Mouse (Mus musculus) adrenal gland, postnatal 25 days (tissue): ENCODE measurements around the gene Fmod. TPM values are rescaled to one million over a fixed set of nuclear protein-coding genes. Genes with fewer than 3 reads are reported as not detected.

ENCODE experiments used
- DNase-seq: peaks from one replicate; pipeline ENCODE4 v3.0.0; 2021; ENCODE audit warnings: mixed read lengths
- total RNA-seq: library from RNA; stranded (reverse); gene quantifications from 2 replicates; pipeline ENCODE4 v1.2.3, GENCODE M21; 2021

Gene Fmod
- total RNA-seq, 1 experiment from 2014 or later, result 4.7 TPM

DNA sequence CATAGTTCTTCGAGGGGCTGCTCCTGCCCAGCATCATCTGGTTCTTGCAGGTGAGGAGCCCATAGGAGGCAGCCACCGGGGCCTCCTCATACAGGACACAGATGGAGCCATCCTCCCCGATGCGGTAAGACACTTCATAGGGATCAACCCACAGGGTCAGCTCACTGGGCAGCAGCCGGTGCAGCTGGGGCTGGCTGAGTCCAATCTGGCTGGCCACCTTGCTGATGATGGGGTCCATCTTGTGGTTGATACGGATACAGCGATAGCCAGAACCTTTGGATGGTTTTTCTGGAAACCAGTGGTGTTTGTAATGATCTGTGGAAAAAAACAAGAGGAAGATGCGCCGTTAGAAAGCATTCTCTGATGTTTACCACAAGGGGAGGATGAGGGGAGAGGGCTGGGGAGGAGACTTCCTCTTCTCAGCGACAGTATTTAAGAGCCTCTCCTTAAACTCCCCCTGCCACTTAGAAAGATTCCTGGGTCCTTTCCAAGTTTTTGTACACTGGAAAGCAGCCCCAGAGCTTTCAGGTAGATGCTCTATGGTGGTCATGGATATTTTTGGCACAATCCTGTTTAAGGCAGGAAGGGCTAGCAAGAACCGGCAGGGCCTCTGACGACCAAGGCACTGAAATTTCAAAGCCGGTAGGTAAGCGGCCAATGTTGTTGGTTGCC lies 40.5 kb downstream of the Fmod start:
- no peak for DNase-seq

DNA sequence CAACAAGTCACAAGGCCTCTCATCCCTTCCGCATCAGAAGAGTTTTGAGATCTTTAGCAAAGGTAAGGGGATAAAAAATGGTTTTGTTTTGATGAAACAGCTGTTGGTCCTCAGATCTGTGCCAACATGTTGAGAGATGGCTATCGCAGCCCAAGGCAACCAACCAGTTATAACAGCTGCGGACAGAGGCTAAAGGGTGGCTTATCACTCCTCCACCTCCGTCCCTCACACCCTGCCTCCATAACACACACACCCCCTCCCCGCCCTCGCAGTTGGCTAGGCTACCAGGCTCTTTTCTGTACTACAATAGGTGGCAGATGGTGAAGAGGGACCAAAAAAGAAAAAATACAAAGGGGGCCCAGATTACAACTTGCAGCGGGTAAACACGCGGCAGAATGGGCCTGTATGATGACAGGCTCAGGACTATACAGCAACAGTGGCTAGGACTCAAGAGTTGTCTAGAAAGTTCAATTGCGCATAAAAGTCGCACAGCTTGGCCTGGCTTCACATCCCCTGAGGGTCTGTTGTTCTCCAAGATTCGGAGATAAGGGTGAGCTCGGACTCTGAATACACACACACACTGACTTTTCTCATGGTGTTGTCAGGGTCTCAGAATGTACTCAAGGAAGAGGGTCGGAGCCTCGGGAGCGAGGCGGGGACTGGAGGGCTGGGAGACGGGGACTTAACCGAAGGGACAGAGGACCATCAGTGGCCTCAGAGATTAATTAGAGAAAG lies 41.2 kb downstream of the Fmod start:
- DNase-seq, result no peak

DNA sequence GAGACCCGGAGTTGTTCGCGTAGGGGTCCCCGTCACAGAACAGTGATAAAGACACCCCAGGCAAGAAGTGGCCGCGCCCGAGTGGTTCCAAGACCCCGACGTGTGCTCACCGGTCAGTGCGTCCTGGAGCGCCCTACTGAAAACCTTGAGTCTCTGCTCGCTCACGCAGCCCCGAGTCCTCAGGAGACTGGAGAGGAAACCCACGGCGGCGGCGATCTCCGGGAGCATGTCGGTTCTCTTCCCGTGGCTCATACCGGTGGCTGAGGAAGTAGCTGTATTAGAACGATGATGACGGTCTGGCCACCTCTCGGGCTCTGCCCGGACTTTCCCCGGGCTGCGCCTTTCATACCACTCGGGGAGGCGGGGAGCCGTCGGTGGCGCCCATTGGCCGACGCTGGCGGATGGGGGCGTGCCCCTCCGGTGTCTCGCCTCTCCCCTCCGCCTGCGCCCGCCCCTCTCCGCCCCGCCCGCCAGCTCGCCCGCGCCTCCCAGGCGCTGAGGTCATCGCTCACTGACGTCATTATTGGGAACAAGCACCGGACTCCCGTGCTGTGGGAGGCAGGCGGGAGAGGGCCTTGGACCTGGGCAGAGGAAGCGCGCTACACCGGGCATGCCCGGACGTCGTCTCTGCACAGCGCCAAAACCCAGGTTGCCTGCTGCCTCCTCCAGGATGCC lies 41.9 kb downstream of the Fmod start, which contains the start of gene Btg2:
Btg2 (minus strand) TSS at position 319 of the 675 bp plus-strand sequence.
- DNase-seq, result peak; percentile 99

DNA sequence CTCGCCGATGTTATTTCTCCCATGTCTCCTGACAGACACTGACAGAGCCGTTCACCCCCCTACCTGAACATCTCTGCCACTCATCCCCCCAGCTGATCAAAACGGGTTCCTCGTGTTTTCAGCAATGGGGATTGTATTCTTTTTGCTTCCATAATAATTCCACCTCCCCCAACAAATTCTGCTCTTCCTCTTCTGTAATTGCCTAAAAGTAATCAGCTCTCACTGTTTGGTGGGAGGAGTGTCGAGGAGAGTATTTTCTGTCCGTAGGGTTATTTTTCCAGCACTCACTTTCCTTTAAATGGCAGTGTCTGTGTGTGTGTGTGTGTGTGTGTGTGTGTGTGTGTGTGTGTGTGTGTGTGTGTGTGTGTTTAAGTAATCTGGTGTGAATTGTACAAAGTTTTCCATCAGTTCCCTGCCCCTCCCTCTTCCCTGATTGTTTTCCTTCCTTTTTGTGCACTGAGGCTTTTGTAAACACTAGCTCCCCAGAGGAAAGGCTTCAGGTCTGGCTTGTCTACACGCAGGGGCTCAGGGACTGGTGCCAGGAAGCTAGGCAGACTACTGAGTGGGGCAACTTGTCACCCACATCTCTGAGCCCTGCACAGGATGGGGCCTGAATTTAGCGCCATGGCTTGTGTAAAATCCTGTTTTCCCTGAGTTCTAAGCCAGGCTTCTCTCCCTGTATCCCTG lies 42.6 kb downstream of the Fmod start:
- DNase-seq, result peak; percentile 49

DNA sequence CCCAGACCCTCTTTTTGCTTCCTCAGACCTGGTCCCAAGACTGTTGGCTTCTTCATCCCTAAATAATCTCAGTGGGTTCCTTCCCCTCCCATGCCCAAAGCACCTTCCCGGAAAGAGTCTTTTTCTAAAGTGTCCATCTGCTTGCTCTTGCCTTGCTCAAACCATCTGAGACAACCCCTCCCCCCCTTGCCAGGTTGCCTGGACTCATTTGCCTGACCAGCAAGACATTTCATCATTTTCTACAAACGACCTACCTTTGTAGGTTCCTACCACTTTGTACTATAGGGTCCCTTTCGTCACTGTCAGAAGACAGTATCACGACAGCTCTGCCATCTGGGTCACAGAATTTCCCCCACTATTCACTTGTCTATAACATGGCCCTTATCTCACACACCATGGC lies 43.4 kb downstream of the Fmod start:
- DNase-seq, result no peak

DNA sequence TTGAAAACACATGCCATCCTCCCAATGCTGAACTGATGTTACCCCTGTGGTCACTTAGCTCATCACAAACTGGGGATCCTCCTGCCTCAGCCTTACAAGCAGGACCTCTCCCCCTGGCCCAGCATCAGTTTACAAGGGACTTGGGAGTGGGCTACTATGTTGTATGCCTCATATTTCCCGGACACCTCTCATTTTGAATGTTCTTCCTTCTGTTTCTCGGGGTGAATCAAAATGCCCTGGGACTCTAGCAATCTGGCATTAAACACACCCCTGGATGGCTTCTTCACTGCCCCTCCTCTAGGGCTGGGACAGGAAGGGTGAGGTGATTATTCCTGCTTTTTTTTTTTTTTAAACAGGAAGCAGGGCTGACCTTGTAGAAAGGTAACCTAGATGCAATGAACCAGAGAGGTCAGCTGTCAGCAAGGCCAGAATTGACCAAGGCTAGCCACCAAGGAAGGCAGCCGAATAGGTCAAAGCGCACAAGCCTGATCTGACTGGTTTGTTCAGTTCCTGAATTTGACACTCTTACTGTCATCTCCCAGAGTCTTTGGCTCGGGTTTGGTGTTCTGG lies 43.9 kb downstream of the Fmod start:
- DNase-seq, result no peak

DNA sequence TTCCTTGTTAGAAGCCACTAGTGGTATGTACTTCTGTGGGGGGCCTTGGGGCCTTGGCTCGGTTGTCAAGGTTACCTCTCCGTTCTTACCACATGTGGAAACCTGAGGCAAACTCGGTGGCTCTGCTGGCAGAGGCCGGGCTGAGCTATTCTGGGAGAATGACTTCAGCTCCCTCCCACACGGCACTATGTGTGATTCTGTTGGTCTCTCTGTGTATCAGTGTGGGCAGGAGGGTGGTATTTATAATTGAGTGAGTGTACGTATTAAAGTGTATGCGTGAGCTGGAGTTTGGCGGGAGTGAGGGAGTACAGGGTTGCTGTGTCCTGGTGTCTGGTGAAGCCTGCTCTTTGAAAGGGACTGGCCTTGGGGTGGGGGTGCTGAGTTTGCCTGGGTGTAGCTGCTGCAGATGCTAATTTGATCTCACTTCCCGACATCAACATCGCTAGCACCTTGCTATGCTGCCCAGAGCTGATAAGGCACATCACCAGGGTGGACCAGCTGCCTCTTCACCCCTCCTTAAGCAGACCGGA lies 46.0 kb downstream of the Fmod start:
- peak; percentile 65 for DNase-seq

DNA sequence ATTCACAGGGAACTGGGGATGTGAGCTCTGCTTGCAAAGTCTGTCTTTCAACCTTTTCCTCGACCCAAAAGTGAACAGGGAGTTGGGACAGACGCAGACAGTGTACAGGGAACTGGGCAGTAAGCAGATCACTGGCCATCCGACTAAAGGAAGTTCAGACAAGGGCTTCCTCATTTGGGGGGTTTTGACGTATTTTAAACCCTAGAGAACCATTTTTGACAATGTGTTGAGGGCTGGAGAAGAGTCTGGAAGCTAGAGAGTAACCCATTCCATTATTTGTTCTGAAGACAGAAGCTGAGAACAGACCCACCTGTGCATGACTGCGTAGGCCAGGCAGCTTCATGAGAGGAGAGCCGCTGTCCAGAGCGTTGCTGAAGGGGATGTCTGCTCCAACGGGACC lies 46.6 kb downstream of the Fmod start:
- no peak for DNase-seq

DNA sequence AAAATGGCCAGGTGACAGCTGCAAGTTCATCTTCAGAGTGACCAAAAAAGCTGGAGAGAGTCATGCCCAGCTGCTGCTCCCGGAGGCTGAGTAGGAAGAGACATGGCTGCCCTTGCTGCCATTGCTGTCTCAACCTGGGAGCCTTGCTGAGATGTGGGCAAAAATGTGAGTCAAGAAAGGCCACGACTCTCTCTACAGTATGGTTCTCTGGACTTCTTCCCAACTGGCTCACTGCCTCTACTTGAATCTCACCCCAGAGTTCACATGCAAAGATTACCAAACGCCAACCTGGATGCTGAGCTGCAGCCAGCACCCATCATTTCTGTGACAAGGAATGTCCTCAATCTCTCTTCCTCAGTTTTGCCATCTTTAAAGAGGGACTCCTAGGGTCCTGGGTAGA lies 47.1 kb downstream of the Fmod start:
- no peak for DNase-seq

DNA sequence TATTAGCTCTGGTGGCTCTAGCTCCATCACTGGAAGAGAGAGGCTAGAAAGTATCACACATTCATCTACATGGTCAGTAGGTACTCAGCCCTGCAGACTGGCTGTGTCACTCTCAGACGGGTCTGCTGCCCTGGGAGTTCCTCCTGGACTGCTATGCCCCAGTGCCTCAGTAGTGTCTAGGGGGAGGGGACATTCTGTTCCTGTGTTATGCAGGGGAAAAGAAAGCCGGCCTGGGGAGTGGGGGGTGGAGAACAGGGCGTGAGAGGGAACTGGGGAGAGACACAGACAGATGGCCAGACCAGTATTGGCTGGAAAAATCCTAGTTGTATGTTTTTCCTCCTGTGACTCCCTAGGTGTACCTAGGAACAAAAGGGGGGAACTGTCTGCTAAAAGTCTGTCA lies 49.0 kb downstream of the Fmod start:
- no peak for DNase-seq

DNA sequence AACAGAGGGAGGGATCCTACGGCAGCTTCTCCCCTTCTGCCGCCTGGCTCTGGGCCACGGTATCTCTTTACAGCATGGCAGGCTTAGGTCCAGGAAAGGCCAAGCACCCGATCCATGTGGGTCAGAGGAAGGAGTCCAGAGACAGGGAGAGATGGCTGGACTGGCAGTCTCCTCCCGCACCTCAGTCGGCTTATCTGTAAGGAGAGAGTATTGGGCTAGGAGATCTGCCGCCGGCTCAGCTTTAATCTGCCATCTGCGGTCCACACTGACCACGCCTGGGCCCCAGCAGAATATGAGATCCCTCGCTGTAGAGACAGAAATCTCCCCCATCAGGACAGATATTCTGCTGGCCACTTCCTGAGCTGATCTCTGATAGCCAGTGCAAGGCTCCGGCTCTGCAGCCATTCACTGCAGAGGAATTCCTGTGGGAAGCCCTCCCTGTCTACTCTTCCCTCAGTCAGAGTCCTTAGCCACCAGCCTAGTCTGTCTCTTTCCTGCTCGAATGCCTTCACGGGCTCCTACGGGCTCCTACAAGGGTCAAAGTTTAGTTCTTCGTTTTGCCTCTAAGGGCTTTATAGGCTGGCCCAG lies 49.9 kb downstream of the Fmod start:
- DNase-seq, result no peak

DNA sequence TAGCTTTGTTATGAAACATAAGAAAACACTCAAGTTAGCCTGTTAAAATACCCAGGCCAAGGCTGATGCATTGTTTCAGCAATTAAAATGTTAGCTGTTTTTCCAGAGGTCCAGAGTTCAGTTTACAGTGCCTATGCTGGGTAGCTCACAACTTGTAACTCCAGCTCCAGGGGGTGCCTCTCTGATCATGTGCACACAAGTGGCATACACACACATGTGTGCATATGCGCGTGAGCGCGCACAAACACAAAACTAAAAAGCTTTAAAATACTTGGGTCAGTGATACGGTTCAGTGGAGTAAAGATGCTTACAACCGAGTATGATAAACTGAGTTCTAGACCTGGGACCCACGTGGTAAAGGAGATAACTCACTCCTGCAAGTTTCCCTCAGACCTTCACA lies 52.0 kb downstream of the Fmod start:
- DNase-seq, result no peak

DNA sequence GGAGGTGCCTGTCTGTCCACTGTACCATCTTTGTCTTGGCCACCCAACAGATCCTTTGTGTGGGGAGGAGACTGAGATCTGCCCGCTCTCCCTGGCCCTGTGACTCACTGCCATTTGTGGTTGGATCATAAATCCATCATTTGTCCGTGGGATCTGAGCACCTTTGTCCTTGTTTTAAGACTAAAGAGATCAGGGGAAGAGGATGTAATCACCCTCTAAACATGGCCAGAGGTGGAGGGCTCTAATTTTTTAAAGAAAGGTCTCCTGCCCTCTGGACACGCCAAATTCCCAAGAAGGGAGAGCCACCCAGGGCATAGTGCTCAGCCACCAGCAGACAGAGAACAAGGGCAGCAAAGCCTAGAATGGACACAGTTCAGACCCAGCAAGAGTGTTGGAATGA lies 54.8 kb downstream of the Fmod start:
- DNase-seq, result no peak

DNA sequence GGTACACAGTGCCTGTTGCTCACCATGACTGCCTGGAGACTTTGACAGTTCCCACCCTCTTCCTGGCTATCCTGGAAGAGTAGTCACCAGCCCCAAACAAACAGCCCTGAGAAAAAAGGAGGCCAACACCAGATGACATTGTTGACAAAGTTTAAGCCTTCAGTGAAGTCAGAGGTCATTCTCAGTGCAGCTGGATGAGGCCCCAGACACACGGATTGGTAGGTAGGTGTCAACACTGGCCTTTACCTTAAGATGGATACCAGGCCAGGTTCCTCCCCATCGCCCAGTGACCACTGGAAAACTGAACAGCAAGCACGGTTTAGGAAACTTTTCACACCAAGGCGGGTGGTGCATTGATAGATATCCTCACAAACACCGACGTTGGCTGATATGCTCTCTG lies 55.3 kb downstream of the Fmod start:
- DNase-seq, result no peak

DNA sequence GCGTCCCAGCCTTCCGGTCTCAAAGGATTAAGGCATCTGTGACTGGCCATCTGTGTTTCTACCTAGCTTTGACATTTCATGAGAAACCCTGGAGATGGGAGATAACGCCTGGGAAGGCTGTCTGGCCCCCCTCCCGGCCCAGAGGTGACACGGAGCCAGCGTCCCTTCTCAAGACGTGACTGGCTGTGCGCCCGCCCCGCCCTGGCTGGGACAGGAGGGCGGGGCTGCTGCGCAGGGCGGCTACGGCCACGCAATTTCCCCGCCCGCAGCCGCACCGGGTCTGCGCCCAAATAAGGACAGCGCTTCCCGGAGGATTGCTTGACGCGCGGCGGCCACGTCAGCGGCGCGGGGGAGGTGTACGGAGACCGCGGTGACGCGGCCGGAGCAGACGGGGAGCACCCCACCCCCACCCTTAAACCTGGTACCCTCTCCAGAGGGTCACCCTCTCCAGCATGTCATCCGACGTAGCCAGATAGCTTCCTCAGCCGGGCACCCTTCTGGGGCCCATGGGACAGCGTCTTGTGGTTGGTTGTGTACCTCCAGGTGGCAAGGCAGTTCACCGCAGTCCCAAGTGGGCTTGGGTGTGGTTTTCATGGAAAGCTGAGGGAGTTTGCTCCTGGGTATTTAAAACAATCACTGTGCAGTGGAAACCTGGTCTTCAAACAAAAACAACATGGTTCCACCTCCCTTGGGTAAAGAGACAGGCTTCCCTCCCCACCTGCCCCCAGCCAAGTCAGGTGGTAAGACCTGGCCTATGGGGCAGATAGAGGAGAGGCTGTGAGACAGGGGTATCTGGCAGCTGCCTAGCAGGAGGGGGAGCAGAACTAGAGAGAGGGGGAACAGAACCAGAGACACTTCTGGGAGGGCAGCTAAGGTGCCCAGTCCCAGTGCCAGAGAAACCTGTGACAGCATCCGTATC lies 56.1 kb downstream of the Fmod start:
- DNase-seq, result peak; percentile 96

DNA sequence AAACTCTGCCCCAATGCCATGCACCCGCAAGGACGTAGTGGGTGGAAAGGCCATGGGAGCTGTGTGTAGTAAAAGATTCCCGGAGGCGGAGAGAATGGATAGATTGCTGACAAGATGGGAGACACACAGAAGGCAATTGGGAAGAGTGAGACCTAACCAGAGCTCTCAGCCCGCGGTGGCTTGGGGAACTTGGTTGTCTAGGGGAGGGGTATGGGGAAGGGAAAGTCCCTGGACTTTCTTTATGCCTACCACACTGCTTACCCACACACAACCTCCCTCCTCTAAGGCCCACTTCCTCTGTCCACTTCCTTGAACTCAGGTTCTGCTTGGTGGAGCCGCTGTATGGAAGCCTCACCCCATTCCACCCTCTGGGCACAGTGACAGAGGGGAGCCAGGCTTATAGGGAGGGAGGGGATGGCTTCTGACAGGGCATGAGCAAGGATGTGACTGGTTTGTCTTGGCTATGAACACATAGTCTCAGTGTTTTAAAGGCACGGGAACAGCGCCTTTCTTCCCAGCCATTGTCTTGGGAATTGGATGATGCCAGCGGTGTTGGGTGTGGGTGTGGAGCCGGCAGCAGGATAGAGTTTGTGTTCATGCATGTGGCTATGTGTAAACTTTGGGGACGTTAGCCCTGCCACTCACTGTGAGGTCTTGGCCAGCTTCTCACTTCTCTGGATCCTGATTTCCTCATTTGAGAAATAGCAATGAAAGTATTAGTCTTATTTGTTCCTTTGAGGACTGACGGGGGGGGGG lies 56.9 kb downstream of the Fmod start:
- no peak for DNase-seq

DNA sequence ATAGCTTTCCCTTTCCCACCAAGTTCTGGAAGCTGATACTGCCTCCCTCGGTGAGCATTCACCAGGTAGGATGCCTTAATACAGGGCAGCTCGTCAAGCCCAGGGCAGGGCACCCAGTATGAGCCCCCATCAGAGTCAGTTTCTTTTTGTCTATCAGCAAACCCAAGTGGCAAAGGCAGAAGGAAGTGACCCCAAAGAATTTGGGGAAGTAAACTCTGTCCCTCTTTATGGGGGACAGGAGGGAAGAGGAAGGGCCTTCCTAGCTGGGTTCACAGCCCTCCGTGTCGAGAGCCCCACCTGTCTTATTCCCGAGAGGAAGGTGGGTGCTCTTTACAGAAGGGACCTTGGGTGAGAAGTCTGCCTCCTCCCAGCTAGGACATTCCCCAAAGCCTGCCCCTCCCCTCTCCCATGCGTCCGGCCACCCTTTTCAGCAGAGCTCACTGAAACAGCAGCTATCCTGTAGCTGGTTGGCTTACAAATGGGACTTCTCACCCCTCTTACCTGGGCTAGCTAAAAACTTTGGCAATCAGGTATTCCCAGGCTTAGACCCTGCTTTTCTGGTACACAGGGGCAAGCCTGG lies 58.1 kb downstream of the Fmod start:
- no peak for DNase-seq

DNA sequence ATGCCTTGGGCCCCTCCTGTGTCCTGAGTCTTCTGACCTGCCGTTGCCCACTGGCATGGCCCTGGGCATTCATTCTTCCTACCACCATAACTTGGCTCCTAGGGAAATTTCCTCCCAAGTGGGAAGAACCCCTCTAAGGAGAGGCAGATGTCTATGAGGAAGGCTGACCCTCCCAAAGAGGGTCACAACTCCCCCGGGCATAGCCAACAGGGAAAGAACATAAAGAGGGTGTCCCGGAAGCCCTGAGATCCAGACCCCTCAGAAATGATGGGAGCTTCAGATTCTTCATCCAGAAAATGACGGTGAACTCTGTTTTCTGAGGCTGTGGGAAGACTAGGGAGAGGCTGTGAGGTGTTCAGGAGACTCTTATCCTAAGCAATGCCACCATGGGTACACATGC lies 58.7 kb downstream of the Fmod start:
- DNase-seq, result no peak

DNA sequence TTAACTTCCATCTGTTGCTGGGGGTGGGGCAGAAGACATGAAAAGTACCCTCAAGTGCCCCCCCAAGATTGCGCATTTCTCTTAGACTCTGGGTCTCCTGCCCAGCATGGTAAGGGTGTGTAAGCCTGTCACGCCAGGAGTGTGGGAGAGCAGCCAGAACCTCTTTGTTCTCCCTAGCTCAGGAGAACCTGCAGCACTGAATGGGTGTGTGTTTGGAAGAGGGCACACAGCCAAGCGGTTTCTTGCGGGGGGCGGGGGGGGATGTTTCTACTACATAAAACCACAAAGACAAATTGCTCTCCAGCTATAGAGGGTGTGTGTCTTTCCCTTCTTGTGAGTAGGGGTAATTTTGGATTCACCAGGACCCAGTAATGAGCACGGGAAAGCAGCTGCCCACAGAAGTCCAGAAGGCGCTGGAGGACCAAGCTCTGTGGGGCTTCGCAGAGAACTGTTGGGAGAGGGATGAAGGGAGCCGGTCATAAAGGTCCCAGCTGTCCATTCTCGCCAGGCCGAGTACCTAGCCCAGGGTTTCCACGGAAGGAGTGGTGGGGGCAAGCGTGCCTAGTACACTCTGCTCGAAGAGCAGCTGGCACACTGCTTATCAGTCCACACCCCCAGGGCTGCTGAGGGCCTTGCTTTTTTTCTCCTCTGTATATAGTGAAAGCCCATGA lies 59.3 kb downstream of the Fmod start:
- DNase-seq, result no peak
